Mouse (Mus musculus): ENCODE measurements around the gene Eea1.

DNA sequence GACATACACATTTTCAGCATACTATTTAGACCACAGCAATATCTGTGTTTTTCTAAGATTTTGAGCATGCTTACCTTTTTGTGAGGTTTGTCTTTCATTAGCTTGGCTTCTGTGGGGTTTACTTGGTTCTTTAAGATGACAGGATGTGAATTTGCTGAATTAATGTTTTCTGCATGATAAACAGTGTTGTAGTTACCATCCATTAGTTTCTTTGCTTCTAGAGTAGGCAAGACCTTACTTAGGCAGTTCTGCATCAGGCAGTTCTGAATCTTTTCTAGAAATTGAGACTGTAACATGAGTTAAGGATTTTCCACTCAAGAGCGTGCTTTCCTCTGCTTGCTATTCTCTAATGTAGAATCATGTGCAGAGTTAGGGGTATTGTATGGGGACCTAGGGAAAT lies 24.2 kb downstream of the Eea1 start:
- no peak for TF ChIP-seq CTCF (IDR thresholded peaks at IDR 0.05; ENCODE audit: control insufficient read depth, insufficient read depth, low read length)
- no peak for TF ChIP-seq POLR2A (IDR thresholded peaks at IDR 0.05; ENCODE audit: borderline replicate concordance, control insufficient read depth, low read depth, low read length)

All from bone marrow, adult 2 months (tissue).